Mouse (Mus musculus): ENCODE measurements around the gene Tgds. TPM values are rescaled to one million over a fixed set of nuclear protein-coding genes. Genes with fewer than 3 reads are reported as not detected.
A peak's percentile ranks its signal among the peaks of the same experiment; 100 is the strongest.
"Not testable (repeated sequence)": the region's sequence is repeated elsewhere in the genome, so short reads cannot be mapped to it uniquely, and the experiment has no call there.

Tgds gene
- polyA plus RNA-seq, 1 experiment from 2014 or later = 36.8 TPM

DNA sequence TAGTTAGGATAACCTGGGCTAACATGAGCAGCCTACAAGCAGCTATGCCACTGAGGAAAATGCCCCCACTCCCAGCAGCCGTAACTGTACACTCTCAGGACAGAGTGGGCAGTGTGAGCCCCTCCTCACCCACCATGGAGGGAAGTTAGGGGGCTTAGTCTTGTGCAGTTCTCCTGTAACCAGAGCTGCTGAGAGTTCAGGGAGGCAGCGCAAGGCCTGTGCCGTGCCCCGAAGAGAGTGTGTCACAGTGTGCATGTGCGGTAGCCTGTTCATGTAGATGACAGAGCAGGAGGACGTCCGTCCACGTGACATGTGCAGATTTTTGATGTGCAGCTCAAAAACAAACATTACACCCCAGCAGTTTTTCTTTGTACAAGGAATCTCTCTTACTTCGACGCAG is 24.2 kb upstream of the Tgds start:
- H3K4me1 ChIP-seq = no peaks in the 10 kb centered on the region
- no peak for ATAC-seq (ENCODE audit: insufficient number of reproducible peaks, low FRiP score, low TSS enrichment, low read depth)
- peaks cover 71% of the 10 kb centered on the region for H3K36me3 ChIP-seq
- H3K27ac ChIP-seq = no peak overlapping the region
- no peaks in the 10 kb centered on the region for H3K9me3 ChIP-seq
- H3K27me3 ChIP-seq = no peaks in the 10 kb centered on the region
- H3K9ac ChIP-seq = no peak overlapping the region
- no peak overlapping the region for H3K4me2 ChIP-seq
- H3K4me3 ChIP-seq = no peak overlapping the region
- 89% methylated on average over 10 of the region's 10 CpGs for WGBS

- H3K4me1 ChIP-seq; H3K9ac ChIP-seq; H3K27ac ChIP-seq; H3K4me3 ChIP-seq; H3K4me2 ChIP-seq; H3K9me3 ChIP-seq; H3K27me3 ChIP-seq; ATAC-seq (ENCODE audit: insufficient number of reproducible peaks, low FRiP score, low TSS enrichment, low read depth): not testable (repeated sequence)
- H3K36me3 ChIP-seq = peaks cover 65% of the 10 kb centered on the region
- WGBS = 91% methylated on average over 16 of the region's 16 CpGs
Measured at GRCm38 (mm10) chr14:118156056-118156455, 23.5 kb upstream of the Tgds start.

- WGBS = 91% methylated on average over 8 of the region's 8 CpGs
- Histone ChIP-seq H3K4me2 (no peak overlapping the region), H3K9me3 (no peaks in the 10 kb centered on the region), H3K27me3 (no peaks in the 10 kb centered on the region), H3K4me3 (no peak overlapping the region), H3K4me1 (no peaks in the 10 kb centered on the region), H3K9ac (no peak overlapping the region), H3K36me3 (peaks cover 56% of the 10 kb centered on the region), H3K27ac (no peak overlapping the region)
- ATAC-seq (ENCODE audit: insufficient number of reproducible peaks, low FRiP score, low TSS enrichment, low read depth) = no peak
Measured at GRCm38 (mm10) chr14:118152294-118152651, 19.7 kb upstream of the Tgds start.

DNA sequence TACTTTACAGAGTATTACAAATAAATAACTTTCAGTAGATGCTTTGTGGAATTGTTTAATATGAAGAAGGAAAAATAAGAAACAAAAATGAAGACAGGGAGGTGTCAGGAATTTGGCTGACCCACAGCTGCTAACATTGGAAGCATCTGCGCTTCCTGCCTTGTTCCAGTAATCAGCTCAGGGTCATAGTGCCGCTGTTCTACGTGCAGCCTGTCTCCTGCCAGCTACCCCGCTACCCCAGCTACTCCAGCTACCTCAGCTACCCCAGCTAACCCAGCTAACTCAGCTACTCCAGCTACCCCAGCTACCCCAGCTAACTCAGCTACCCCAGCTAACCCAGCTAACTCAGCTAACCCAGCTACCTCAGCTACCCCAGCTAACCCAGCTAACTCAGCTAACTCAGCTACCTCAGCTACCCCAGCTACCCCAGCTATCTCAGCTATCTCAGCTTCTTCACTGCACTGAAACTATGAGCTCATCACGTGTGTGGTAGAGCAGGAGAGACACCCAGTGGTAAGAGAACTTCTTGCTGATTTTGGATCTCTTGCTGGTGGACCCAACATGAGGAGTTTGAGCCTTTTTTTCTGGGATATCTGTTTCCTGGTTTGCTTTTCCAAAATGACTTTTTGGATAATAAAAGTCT is 19.2 kb upstream of the Tgds start:
- Histone ChIP-seq H3K4me2 (no peak overlapping the region), H3K4me3 (no peak overlapping the region), H3K27me3 (no peaks in the 10 kb centered on the region), H3K36me3 (peaks cover 60% of the 10 kb centered on the region), H3K9me3 (no peaks in the 10 kb centered on the region), H3K4me1 (no peaks in the 10 kb centered on the region), H3K27ac (no peak overlapping the region), H3K9ac (no peak overlapping the region)
- no peak for ATAC-seq (ENCODE audit: insufficient number of reproducible peaks, low FRiP score, low TSS enrichment, low read depth)
- WGBS = 77% methylated on average over 5 of the region's 5 CpGs

GRCm38 (mm10) chr14:118150656-118151551 is 18.3 kb upstream of the Tgds start:
- Histone ChIP-seq H3K27ac (no peak overlapping the region), H3K36me3 (peaks cover 54% of the 10 kb centered on the region), H3K4me1 (no peaks in the 10 kb centered on the region), H3K27me3 (no peaks in the 10 kb centered on the region), H3K9ac (no peak overlapping the region), H3K4me2 (no peak overlapping the region), H3K4me3 (no peak overlapping the region), H3K9me3 (no peaks in the 10 kb centered on the region)
- no peak for ATAC-seq (ENCODE audit: insufficient number of reproducible peaks, low FRiP score, low TSS enrichment, low read depth)
- 84% methylated on average over 26 of the region's 26 CpGs for WGBS

GRCm38 (mm10) chr14:118148554-118148953 is 16.0 kb upstream of the Tgds start:
- no peak overlapping the region for H3K27ac ChIP-seq
- no peak overlapping the region for H3K9ac ChIP-seq
- no peaks in the 10 kb centered on the region for H3K4me1 ChIP-seq
- H3K4me2 ChIP-seq = no peak overlapping the region
- no peaks in the 10 kb centered on the region for H3K27me3 ChIP-seq
- ATAC-seq (ENCODE audit: insufficient number of reproducible peaks, low FRiP score, low TSS enrichment, low read depth) = no peak
- no peaks in the 10 kb centered on the region for H3K9me3 ChIP-seq
- WGBS = 89% methylated on average over 10 of the region's 10 CpGs
- no peak overlapping the region for H3K4me3 ChIP-seq
- peaks cover 36% of the 10 kb centered on the region for H3K36me3 ChIP-seq

- no peak for ATAC-seq (ENCODE audit: insufficient number of reproducible peaks, low FRiP score, low TSS enrichment, low read depth)
- H3K36me3 ChIP-seq = peaks cover 33% of the 10 kb centered on the region
- H3K4me2 ChIP-seq = no peak overlapping the region
- no peak overlapping the region for H3K27ac ChIP-seq
- H3K4me1 ChIP-seq = no peaks in the 10 kb centered on the region
- no peak overlapping the region for H3K4me3 ChIP-seq
- H3K9ac ChIP-seq = no peak overlapping the region
- 94% methylated on average over 13 of the region's 13 CpGs for WGBS
- no peaks in the 10 kb centered on the region for H3K9me3 ChIP-seq
- no peaks in the 10 kb centered on the region for H3K27me3 ChIP-seq
Measured at GRCm38 (mm10) chr14:118148046-118148445, 15.5 kb upstream of the Tgds start.

DNA sequence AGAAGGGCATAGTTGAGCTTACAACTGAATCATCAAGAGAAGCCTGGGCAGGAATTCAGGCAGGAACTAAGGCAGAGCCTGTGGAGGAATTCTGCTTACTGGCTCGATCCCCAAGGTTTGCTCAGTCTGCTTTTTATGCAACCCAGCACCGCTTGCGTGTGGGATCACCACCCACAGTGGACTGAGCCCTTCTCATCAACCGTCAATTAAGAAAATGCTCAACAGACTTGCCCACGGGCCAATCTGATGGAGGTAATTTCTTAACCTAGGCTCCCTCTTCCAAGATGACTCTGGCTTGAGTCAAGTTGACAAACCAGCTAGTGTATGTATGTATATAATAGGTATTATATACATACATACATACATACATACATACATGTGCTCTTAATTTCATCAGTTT is 9.7 kb upstream of the Tgds start:
- Histone ChIP-seq H3K27ac (no peak overlapping the region), H3K27me3 (no peaks in the 10 kb centered on the region), H3K4me2 (no peak overlapping the region), H3K9ac (no peak overlapping the region), H3K4me1 (0 out of 2 replicates have a peak, but pooled peaks cover 5% of the 10 kb centered on the region), H3K9me3 (no peaks in the 10 kb centered on the region), H3K36me3 (peaks cover 40% of the 10 kb centered on the region), H3K4me3 (no peak overlapping the region)
- 86% methylated on average over 5 of the region's 5 CpGs for WGBS
- ATAC-seq (ENCODE audit: insufficient number of reproducible peaks, low FRiP score, low TSS enrichment, low read depth) = no peak

DNA sequence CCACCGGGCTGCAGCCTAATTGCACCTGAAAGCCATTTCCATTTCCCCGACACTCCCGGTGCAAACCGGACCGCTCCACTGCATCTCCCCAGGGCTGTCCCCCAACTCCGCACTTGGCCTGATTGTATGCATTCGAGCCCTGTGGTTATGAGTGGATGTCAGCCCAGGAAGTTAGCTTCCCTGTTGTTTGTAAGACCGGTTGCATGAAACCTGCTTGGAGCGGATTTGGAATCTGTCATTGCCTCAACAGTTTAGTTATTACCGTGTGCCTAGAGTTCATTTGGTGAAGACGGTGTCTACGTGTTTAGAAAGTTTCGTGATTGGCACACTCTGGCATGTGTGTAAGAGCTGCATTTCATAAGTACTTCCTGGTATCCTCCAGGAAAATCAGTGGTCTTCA is 4.9 kb upstream of the Tgds start:
- peak; percentile 35; the same call in 1 of the 2 replicates for ATAC-seq (ENCODE audit: insufficient number of reproducible peaks, low FRiP score, low TSS enrichment, low read depth)
- no peaks in the 10 kb centered on the region for H3K9me3 ChIP-seq
- no peaks in the 10 kb centered on the region for H3K27me3 ChIP-seq
- H3K4me1 ChIP-seq = peaks cover 10% of the 10 kb centered on the region; the same call in 1 of the 2 replicates
- WGBS = 0% methylated on average over 13 of the region's 13 CpGs
- H3K9ac ChIP-seq = peak overlapping the region; percentile 88
- peak overlapping the region; percentile 72 for H3K4me2 ChIP-seq
- H3K36me3 ChIP-seq = peaks cover 29% of the 10 kb centered on the region
- H3K27ac ChIP-seq = peak overlapping the region; percentile 79
- H3K4me3 ChIP-seq = peak overlapping the region; percentile 89

DNA sequence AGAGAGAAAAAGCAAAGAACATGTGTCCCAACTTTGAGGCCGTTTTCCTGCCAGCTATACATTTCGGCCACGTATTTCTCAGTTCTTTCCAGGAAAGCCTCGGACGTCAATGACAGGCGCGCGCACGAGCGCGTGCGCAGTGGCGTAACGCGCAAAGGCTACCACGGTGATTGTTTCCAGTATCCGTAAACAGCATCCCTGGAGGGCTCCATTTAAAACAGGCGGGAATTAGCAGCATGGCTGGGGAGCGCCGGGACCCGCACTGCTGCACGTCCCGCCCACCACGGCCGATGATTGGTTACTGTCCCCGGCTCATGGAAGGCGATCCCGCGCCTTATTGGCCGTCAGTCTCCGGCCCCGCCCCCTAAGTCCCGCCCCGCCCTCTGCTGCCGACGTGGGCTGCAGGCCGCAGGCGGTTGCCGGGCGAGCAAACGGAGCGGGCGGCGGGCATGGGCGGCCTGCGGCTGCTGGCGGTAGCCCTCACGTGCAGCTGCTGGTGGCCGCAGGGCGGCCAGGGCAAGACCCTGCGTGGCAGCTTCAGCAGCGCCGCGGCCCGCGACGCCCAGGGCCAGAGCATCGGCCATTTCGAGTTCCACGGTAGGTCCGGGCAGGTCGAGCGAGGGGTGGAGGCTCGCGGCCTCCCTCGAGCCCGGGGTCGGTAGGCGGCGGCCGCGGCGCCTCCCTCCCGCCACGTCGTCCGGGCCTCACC is 4.3 kb upstream of the Tgds start, which contains the start of gene Gpr180:
TSS of gene Gpr180 (plus strand) at position 415 of the 709 bp plus-strand sequence.
- Histone ChIP-seq H3K27ac (peak within 1 kb of the TSS; percentile 83), H3K4me1 (peaks cover 12% of the 10 kb centered on the region; the same call in 1 of the 2 replicates), H3K4me3 (peak within 1 kb of the TSS; percentile 89), H3K4me2 (peak within 1 kb of the TSS; percentile 72), H3K9me3 (no peaks in the 10 kb centered on the region), H3K27me3 (no peaks in the 10 kb centered on the region), H3K36me3 (peaks cover 25% of the 10 kb centered on the region), H3K9ac (peak within 1 kb of the TSS; percentile 88)
- ATAC-seq (ENCODE audit: insufficient number of reproducible peaks, low FRiP score, low TSS enrichment, low read depth) = peak; percentile 93
- WGBS = under 1% methylated on average over 68 of the region's 77 CpGs

DNA sequence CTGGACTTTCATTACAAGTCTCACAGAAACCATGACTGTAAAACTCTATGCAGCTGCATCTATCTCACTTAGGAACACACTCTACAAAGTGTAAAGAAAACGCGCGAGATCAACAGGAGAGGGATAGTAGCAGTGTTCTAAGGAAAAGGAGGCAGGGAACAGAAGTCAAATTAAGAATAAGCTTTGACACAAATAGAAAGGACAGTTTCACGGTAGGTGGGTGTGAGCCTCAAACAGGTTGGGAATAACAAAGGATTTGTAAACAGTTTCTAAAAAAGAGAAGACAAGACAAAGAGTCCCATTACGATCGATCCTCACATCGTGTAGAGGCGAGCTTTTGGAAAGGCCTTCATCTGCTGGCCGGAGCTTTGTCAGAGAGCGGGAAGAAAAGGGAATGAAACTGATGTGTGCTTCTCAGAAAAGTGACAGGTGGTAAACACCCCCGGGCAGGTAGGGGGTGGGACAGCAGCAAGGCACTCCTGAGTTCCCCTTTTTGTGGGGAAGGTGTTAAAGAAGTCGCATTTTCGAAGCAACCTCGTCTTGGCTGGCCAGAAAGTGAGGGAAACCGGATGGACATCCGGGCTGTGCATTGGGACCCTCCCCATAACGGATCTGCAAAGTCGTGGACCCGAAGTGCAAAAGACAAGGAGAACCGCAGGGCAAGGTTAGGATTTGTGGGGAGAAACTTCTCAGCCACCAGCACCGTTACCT is 469 bp downstream of the Tgds start:
- H3K9me3 ChIP-seq = no peaks in the 10 kb centered on the region
- H3K4me1 ChIP-seq = peaks cover 14% of the 10 kb centered on the region
- H3K27ac ChIP-seq = peak overlapping the region; percentile 79
- WGBS = 14% methylated on average over 21 of the region's 21 CpGs
- peak overlapping the region; percentile 65 for H3K9ac ChIP-seq
- H3K27me3 ChIP-seq = no peaks in the 10 kb centered on the region
- 0 out of 2 replicates have a peak, but pooled peaks have one; percentile 3 for ATAC-seq (ENCODE audit: insufficient number of reproducible peaks, low FRiP score, low TSS enrichment, low read depth)
- H3K36me3 ChIP-seq = peaks cover 24% of the 10 kb centered on the region
- H3K4me2 ChIP-seq = peak overlapping the region; percentile 73
- peak overlapping the region; percentile 67 for H3K4me3 ChIP-seq
